Mouse (Mus musculus) forebrain, embryonic 12.5 days (tissue): ENCODE data around the gene Olfr958. TPM values are rescaled to one million over a fixed set of nuclear protein-coding genes. Genes with fewer than 3 reads are reported as not detected.
A peak's percentile ranks its signal among the peaks of the same experiment; 100 is the strongest.

Experiments used
- ATAC-seq: fragments of 200-750 bp; cut with Nextera tagmentation; 2 replicates; pipeline ENCODE4 v1.8.0; 2017; ENCODE audit warnings: moderate TSS enrichment; ENCODE audit not compliant: low FRiP score
- H3K27ac ChIP-seq: fragments of 300-500 bp; sonication (generic); 2 replicates; pipeline ENCODE4 v1.5.1; 2016; ENCODE audit warnings: mild to moderate bottlenecking
- H3K27me3 ChIP-seq: fragments of 300-500 bp; sonication (generic); 2 replicates; pipeline ENCODE4 v1.6.1; 2016; ENCODE audit warnings: mild to moderate bottlenecking
- H3K36me3 ChIP-seq: fragments of 300-500 bp; sonication (generic); replicated peaks from 2 replicates; pipeline ENCODE4 v1.6.1; 2016; ENCODE audit warnings: mild to moderate bottlenecking
- H3K4me1 ChIP-seq: fragments of 300-500 bp; sonication (generic); 2 replicates; pipeline ENCODE4 v1.6.1; 2016
- H3K4me2 ChIP-seq: fragments of 300-500 bp; sonication (generic); 2 replicates; pipeline ENCODE4 v1.6.1; 2016; ENCODE audit warnings: mild to moderate bottlenecking, moderate library complexity
- H3K4me3 ChIP-seq: fragments of 300-500 bp; sonication (generic); replicated peaks from 2 replicates; pipeline ENCODE4 v1.5.1; 2016; ENCODE audit warnings: mild to moderate bottlenecking
- H3K9ac ChIP-seq: fragments of 300-500 bp; sonication (generic); 2 replicates; pipeline ENCODE4 v1.6.1; 2016; ENCODE audit warnings: mild to moderate bottlenecking
- H3K9me3 ChIP-seq: fragments of 300-500 bp; sonication (generic); 2 replicates; pipeline ENCODE4 v1.6.1; 2016
- WGBS: fragments of 180-500 bp; shearing (Covaris S2); methylation state at CpG from one replicate; pipeline ENCODE4 v1.1.7; 2016; 5-methylcytosine and 5-hydroxymethylcytosine counted together
- polyA plus RNA-seq: library from polyadenylated mRNA; unstranded; fragments of >200 nt; fragmentation: Nextera tagmentation; extraction: Ambion mirVana; gene quantifications from 2 replicates; pipeline ENCODE4 v1.2.1, GENCODE M21; 2016

Gene Olfr958
- polyA plus RNA-seq, 1 experiment from 2014 or later, result not detected

DNA sequence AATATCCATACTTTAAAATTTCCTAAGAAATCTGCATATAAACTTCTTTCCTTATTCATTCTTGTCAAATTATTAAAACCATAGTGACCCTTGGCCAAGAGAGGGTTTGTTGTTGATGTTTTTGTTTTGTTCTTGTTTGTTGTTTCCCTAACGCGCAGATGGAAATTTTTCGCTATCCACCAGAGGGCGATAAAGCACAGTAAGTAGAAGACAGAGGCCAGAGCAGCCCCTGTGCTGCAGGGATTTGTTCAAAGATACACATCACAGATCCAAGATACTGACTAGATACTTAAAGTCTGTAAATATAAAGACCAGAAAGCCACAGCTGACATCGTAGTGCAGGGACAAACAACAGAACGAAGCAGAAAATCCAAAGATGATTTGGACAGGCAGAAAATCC, 44.9 kb downstream of the Olfr958 start:
- 11% methylated on average over 6 of the region's 6 CpGs for WGBS
- no peaks in the 10 kb centered on the region for H3K9me3 ChIP-seq
- no peak overlapping the region for H3K9ac ChIP-seq
- no peak overlapping the region for H3K4me3 ChIP-seq
- H3K4me2 ChIP-seq, result no peak overlapping the region
- H3K4me1 ChIP-seq, result no peaks in the 10 kb centered on the region
- no peaks in the 10 kb centered on the region for H3K27me3 ChIP-seq
- no peak overlapping the region for H3K27ac ChIP-seq
- peak; percentile 73 for ATAC-seq
- no peaks in the 10 kb centered on the region for H3K36me3 ChIP-seq

Other genes with a start within 250 kb of the Olfr958 start
- not detected in 2 replicates for gene Olfr948, start 228.0 kb downstream of the Olfr958 start, polyA plus RNA-seq
- gene Olfr951, start 166.6 kb downstream of the Olfr958 start, polyA plus RNA-seq, result not detected in 2 replicates
- gene Olfr952, start 126.9 kb downstream of the Olfr958 start, polyA plus RNA-seq, result not detected in 2 replicates
- gene Olfr954, start 97.4 kb downstream of the Olfr958 start, polyA plus RNA-seq, result not detected in 2 replicates
- gene Olfr955, start 82.1 kb downstream of the Olfr958 start, polyA plus RNA-seq, result not detected in 2 replicates
- not detected in 2 replicates for gene Olfr44, start 60.1 kb downstream of the Olfr958 start, polyA plus RNA-seq
- 0.13 TPM in 1 of 2 replicates, not detected in the other for gene Olfr957, start 38.2 kb downstream of the Olfr958 start, polyA plus RNA-seq
- gene Olfr959, start 21.5 kb upstream of the Olfr958 start, polyA plus RNA-seq, result not detected in 2 replicates
- gene AW551984, start 50.3 kb upstream of the Olfr958 start, polyA plus RNA-seq, result 23.6 and 24.7 TPM in 2 replicates
- gene Olfr148, start 56.6 kb upstream of the Olfr958 start, polyA plus RNA-seq, result not detected in 2 replicates
- gene Olfr960, start 67.3 kb upstream of the Olfr958 start, polyA plus RNA-seq, result not detected in 2 replicates
- not detected in 2 replicates for gene Olfr961, start 91.0 kb upstream of the Olfr958 start, polyA plus RNA-seq
- gene Olfr963, start 113.2 kb upstream of the Olfr958 start, polyA plus RNA-seq, result not detected in 2 replicates
- gene Olfr149, start 153.1 kb upstream of the Olfr958 start, polyA plus RNA-seq, result not detected in 2 replicates
- not detected in 2 replicates for gene Olfr965, start 157.3 kb upstream of the Olfr958 start, polyA plus RNA-seq
- gene Olfr150, start 176.9 kb upstream of the Olfr958 start, polyA plus RNA-seq, result not detected in 2 replicates
- gene Olfr967, start 192.2 kb upstream of the Olfr958 start, polyA plus RNA-seq, result not detected in 2 replicates
- not detected in 2 replicates for gene Olfr968, start 229.2 kb upstream of the Olfr958 start, polyA plus RNA-seq
- not detected in 2 replicates for gene Olfr969, start 236.9 kb upstream of the Olfr958 start, polyA plus RNA-seq